In the genomic region with DNA sequence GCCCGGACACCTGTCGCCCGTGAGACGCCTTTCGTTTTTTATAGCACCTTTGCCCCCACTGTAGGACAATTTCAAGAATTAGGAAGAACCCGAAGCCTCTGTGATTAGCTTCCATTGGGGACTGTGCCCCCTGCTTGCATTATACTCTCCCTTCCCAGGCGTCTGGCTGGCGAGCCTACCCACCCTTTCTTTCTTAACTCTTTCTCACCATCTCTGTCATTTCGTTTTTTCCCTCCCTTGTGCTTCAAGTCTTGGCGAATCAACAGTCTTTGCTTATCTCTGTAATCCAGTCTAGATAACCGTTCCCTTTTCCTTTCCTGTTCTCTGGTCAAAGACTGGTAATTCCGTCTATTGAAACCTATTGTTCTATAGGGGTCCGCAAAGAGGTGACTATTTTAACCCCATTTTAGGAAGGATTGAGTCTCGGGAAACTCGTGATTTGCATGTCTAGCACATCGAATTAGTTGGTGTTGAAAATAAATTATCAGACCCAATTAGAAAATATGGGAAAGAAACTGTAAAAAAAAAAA, we compare ENCODE assay signal across 8 mouse cellular contexts. TPM values are rescaled to one million over a fixed set of nuclear protein-coding genes. Genes with fewer than 3 reads are reported as not detected.
DNase-seq lines count a peak whose midpoint lies in the region; ATAC-seq lines count a peak whose summit lies in the region.

No protein-coding gene starts in this region.

- no peaks in the 10 kb centered on the region for H3K36me3 ChIP-seq in forebrain, embryonic 11.5 days (ENCODE audit: control insufficient read depth, insufficient read depth, low read length)
- H3K36me3 ChIP-seq in liver, embryonic 13.5 days: peaks cover 25% of the 10 kb centered on the region

- peak overlapping the region; percentile 77 for H3K9ac ChIP-seq in forebrain, embryonic 11.5 days (ENCODE audit: low read length)
- H3K9ac ChIP-seq in liver, embryonic 13.5 days: peak overlapping the region; percentile 86

- H3K4me3 ChIP-seq in forebrain, embryonic 11.5 days (ENCODE audit: low read depth, low read length): peak overlapping the region; percentile 76
- peak overlapping the region; percentile 86 for H3K4me3 ChIP-seq in liver, embryonic 13.5 days (replicated peaks)

- no peaks in the 10 kb centered on the region for H3K27me3 ChIP-seq in forebrain, embryonic 11.5 days (ENCODE audit: control insufficient read depth, insufficient read depth, low read length)
- H3K27me3 ChIP-seq in liver, embryonic 13.5 days: no peaks in the 10 kb centered on the region

- peak; percentile 37; the same call in 1 of the 2 replicates for ATAC-seq in forebrain, embryonic 11.5 days (replicated peaks; ENCODE audit: low FRiP score)
- peak; percentile 20; the same call in 1 of the 2 replicates for ATAC-seq in liver, embryonic 13.5 days (ENCODE audit: low read depth)

- no peaks in the 10 kb centered on the region for H3K9me3 ChIP-seq in forebrain, embryonic 11.5 days (ENCODE audit: control insufficient read depth, low read length)
- no peaks in the 10 kb centered on the region for H3K9me3 ChIP-seq in liver, embryonic 13.5 days (replicated peaks)

- peak overlapping the region; percentile 71 for H3K4me2 ChIP-seq in forebrain, embryonic 11.5 days (ENCODE audit: low read depth, low read length, severe bottlenecking)
- H3K4me2 ChIP-seq in liver, embryonic 13.5 days: peak overlapping the region; percentile 84

- peak; percentile 9 for DNase-seq in embryo, embryonic 11.5 days (ENCODE audit: low read depth, low spot score)
- DNase-seq in embryo, embryonic 10.5 days (ENCODE audit: low spot score): no peak
- peak; percentile 73 for DNase-seq in 416B (ENCODE audit: low read depth)
- no peak for DNase-seq in forebrain, embryonic 11.5 days (ENCODE audit: low spot score)
- DNase-seq in liver, embryonic 13.5 days: no peak
- DNase-seq in ovary, postnatal 36 days (ENCODE audit: low spot score): no peak
- no peak for DNase-seq in urinary bladder, adult 2 months (ENCODE audit: low spot score)
- no peak for DNase-seq in layer of hippocampus, postnatal 14 days (ENCODE audit: low spot score in 2 of 2)

- 2% methylated on average over 16 of the region's 16 CpGs for WGBS in forebrain, embryonic 11.5 days
- WGBS in liver, embryonic 13.5 days (ENCODE audit: insufficient replicate concordance): under 1% methylated on average over 16 of the region's 16 CpGs

- peak overlapping the region; percentile 90 for H3K27ac ChIP-seq in forebrain, embryonic 11.5 days (ENCODE audit: low read depth, low read length)
- peak overlapping the region; percentile 90 for H3K27ac ChIP-seq in liver, embryonic 13.5 days

- peaks cover 9% of the 10 kb centered on the region; the same call in 1 of the 2 replicates for H3K4me1 ChIP-seq in forebrain, embryonic 11.5 days (replicated peaks; ENCODE audit: control insufficient read depth, insufficient read depth, low read length)
- peaks cover 26% of the 10 kb centered on the region for H3K4me1 ChIP-seq in liver, embryonic 13.5 days (replicated peaks)

RNA-seq across cellular contexts. Expression of a gene that starts 0.6 kb away (rescaled TPM):
- polyA plus RNA-seq in forebrain, embryonic 11.5 days (2014; fragmentation: Nextera tagmentation; extraction: Ambion mirVana): 30.2 and 33.3 TPM in 2 replicates
- 7.6 and 9.3 TPM in 2 replicates for polyA plus RNA-seq in liver, embryonic 13.5 days (2015; fragmentation: Nextera tagmentation; extraction: Ambion mirVana)
- polyA plus RNA-seq in urinary bladder, adult 2 months (2012; rRNA removed): 37.4 and 47.6 TPM in 2 replicates
- total RNA-seq in layer of hippocampus, postnatal 14 days (2021): 10 to 100 TPM; 48.6 to 49.0 TPM

RNA-seq across cellular contexts. Expression of a gene that starts 0.7 kb away (rescaled TPM):
- polyA plus RNA-seq in forebrain, embryonic 11.5 days (2014; fragmentation: Nextera tagmentation; extraction: Ambion mirVana): 43.0 and 46.5 TPM in 2 replicates
- 17.8 and 22.0 TPM in 2 replicates for polyA plus RNA-seq in liver, embryonic 13.5 days (2015; fragmentation: Nextera tagmentation; extraction: Ambion mirVana)
- 13.3 and 13.4 TPM in 2 replicates for polyA plus RNA-seq in urinary bladder, adult 2 months (2012; rRNA removed)
- 10 to 100 TPM; 17.8 to 19.2 TPM for total RNA-seq in layer of hippocampus, postnatal 14 days (2021)

RNA-seq across cellular contexts. Expression of a gene that starts 16.2 kb away (rescaled TPM):
- polyA plus RNA-seq in forebrain, embryonic 11.5 days (2014; fragmentation: Nextera tagmentation; extraction: Ambion mirVana): not detected in 2 replicates
- polyA plus RNA-seq in liver, embryonic 13.5 days (2015; fragmentation: Nextera tagmentation; extraction: Ambion mirVana): not detected in 2 replicates
- polyA plus RNA-seq in urinary bladder, adult 2 months (2012; rRNA removed): not detected in 2 replicates
- not detected for total RNA-seq in layer of hippocampus, postnatal 14 days (2021)

RNA-seq across cellular contexts. Expression of a gene that starts 53.3 kb away (rescaled TPM):
- 697 and 773 TPM in 2 replicates for polyA plus RNA-seq in forebrain, embryonic 11.5 days (2014; fragmentation: Nextera tagmentation; extraction: Ambion mirVana)
- 521 and 607 TPM in 2 replicates for polyA plus RNA-seq in liver, embryonic 13.5 days (2015; fragmentation: Nextera tagmentation; extraction: Ambion mirVana)
- 665 and 770 TPM in 2 replicates for polyA plus RNA-seq in urinary bladder, adult 2 months (2012; rRNA removed)
- 100 to 1,000 TPM; 209 to 232 TPM for total RNA-seq in layer of hippocampus, postnatal 14 days (2021)

RNA-seq across cellular contexts. Expression of a gene that starts 57.3 kb away (rescaled TPM):
- 6.3 and 8.0 TPM in 2 replicates for polyA plus RNA-seq in forebrain, embryonic 11.5 days (2014; fragmentation: Nextera tagmentation; extraction: Ambion mirVana)
- 0.40 and 0.52 TPM in 2 replicates for polyA plus RNA-seq in liver, embryonic 13.5 days (2015; fragmentation: Nextera tagmentation; extraction: Ambion mirVana)
- polyA plus RNA-seq in urinary bladder, adult 2 months (2012; rRNA removed): 12.9 and 13.5 TPM in 2 replicates
- 10 to 100 TPM; 90.3 to 96.4 TPM for total RNA-seq in layer of hippocampus, postnatal 14 days (2021)

Comparison
In these comparisons a context has a peak if more than half of its experiments do, and no peak if none do; other contexts are left out.
1. DNase-seq: peak in embryo, embryonic 11.5 days (single experiment) and 416B (single experiment); none in embryo, embryonic 10.5 days (single experiment), forebrain, embryonic 11.5 days (single experiment), liver, embryonic 13.5 days (single experiment), ovary, postnatal 36 days (single experiment), urinary bladder, adult 2 months (single experiment) and layer of hippocampus, postnatal 14 days (0 of 2).